Mouse (Mus musculus): ENCODE data around the gene Rpl22l1. TPM values are rescaled to one million over a fixed set of nuclear protein-coding genes. Genes with fewer than 3 reads are reported as not detected.
A peak's percentile ranks its signal among the peaks of the same experiment; 100 is the strongest.

The Rpl22l1 gene
- polyA plus RNA-seq, 1 experiment, result not detected

DNA sequence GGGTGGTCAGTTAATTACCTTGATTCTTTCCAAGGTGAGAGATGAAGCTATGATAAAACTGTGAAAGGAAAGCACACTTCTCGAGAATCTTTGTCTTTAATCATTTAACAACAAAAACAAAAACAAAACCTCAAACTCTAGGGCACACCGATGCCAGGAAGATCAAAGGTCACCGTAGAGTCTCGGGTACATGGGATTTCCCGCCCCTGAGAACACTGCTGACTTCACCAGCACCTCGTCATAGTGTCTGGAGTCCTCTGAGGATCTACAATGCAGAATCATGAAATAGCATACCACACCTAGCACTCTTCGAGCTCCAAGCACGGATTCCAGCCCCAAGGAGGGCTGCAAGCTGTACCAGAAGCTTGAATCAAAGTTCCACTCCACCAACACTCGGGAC is 24.7 kb upstream of the Rpl22l1 start:
- Histone ChIP-seq H3K4me3 (ENCODE audit: insufficient read depth, low read depth, low read length) (peak overlapping the region; percentile 60), H3K4me1 (ENCODE audit: control insufficient read depth, insufficient read depth, low read length) (peaks cover 11% of the 10 kb centered on the region), H3K27ac (ENCODE audit: insufficient read depth, low read depth, low read length) (no peak overlapping the region)
- 74% methylated on average over 9 of the region's 9 CpGs for WGBS
- no peak for TF ChIP-seq CTCF (IDR thresholded peaks at IDR 0.05; ENCODE audit: insufficient read depth, low read depth, low read length)
- TF ChIP-seq POLR2A (IDR thresholded peaks at IDR 0.05; ENCODE audit: insufficient read depth, low read depth, low read length), result no peak

DNA sequence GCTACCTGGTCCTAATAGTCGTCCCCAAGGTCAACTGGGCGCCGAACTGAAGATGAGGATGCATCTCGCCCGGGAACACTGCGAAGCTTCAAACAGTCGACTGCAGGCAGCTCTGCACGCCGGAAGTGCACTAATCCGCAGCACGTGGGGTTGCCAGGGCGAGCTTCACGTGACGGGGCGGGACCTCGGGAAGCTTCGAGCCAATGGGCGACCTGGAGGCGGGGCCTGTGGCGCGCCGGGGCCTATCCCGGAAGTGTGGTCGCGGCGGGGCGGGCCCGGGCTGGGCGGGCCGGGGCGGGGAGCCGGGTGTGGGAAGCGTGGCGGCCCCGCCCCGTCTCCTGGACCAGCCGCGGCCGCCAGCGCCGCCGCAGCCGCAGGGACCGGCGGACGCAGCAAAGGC is 24.2 kb upstream of the Rpl22l1 start, which contains the start of gene Eif5a2:
TSS of gene Eif5a2 (plus strand) at position 283 of the 400 bp plus-strand sequence.
- WGBS, result 2% methylated on average over 42 of the region's 46 CpGs
- TF ChIP-seq POLR2A (IDR thresholded peaks at IDR 0.05; ENCODE audit: insufficient read depth, low read depth, low read length) (0 out of 2 replicates have a peak, but pooled peaks have one; percentile 26), CTCF (IDR thresholded peaks at IDR 0.05; ENCODE audit: insufficient read depth, low read depth, low read length) (no peak)
- Histone ChIP-seq H3K27ac (ENCODE audit: insufficient read depth, low read depth, low read length) (no peak within 1 kb of the TSS), H3K4me3 (ENCODE audit: insufficient read depth, low read depth, low read length) (peak within 1 kb of the TSS; percentile 60), H3K4me1 (ENCODE audit: control insufficient read depth, insufficient read depth, low read length) (peaks cover 11% of the 10 kb centered on the region)

DNA sequence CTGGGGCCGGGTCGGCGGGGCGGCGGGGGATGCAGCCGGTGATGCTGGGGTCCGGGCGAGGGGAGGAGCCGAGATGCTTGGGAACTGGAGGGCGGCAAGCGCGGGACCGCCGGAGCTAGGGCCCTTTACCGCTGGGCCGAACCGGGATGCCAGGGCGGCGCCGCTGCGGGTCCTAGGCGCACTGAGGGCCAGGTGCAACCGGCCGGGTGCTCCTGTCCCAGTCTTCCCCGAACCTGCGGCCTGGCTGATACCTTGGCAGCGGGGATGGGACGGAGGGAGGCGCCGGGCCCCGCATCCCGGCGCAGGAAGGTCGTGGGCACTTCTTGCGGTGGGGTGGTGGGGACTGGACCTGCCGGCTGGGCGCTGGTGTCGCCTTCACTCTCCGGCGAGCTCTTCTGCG is 23.8 kb upstream of the Rpl22l1 start:
- H3K27ac ChIP-seq (ENCODE audit: insufficient read depth, low read depth, low read length), result no peak overlapping the region

DNA sequence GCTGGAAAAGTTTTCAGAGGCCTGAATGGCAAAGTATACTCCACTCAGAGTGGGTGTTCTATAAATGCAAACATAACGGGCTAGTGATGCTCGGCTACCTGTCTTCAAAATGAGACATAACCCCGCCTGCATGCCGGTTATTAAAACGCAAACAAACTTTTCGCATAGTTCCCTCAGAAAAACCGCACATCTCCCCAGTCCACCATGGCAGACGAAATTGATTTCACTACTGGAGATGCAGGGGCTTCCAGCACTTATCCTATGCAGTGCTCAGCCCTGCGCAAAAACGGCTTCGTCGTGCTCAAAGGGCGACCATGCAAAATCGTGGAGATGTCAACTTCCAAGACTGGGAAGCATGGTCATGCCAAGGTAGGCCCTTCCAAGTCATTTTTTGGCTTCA is 23.4 kb upstream of the Rpl22l1 start:
- peak overlapping the region; percentile 60 for H3K4me3 ChIP-seq (ENCODE audit: insufficient read depth, low read depth, low read length)
- TF ChIP-seq CTCF (IDR thresholded peaks at IDR 0.05; ENCODE audit: insufficient read depth, low read depth, low read length) (no peak), POLR2A (IDR thresholded peaks at IDR 0.05; ENCODE audit: insufficient read depth, low read depth, low read length) (no peak)
- no peak overlapping the region for H3K27ac ChIP-seq (ENCODE audit: insufficient read depth, low read depth, low read length)
- 26% methylated on average over 14 of the region's 14 CpGs for WGBS
- peaks cover 11% of the 10 kb centered on the region for H3K4me1 ChIP-seq (ENCODE audit: control insufficient read depth, insufficient read depth, low read length)

More for the DNA sequence above, 23.8 kb upstream of the Rpl22l1 start:
- no peak for TF ChIP-seq POLR2A (IDR thresholded peaks at IDR 0.05; ENCODE audit: insufficient read depth, low read depth, low read length)
- no peak for TF ChIP-seq CTCF (IDR thresholded peaks at IDR 0.05; ENCODE audit: insufficient read depth, low read depth, low read length)
- WGBS, result under 1% methylated on average over 41 of the region's 41 CpGs
- peak overlapping the region; percentile 60 for H3K4me3 ChIP-seq (ENCODE audit: insufficient read depth, low read depth, low read length)
- H3K4me1 ChIP-seq (ENCODE audit: control insufficient read depth, insufficient read depth, low read length), result peaks cover 11% of the 10 kb centered on the region

DNA sequence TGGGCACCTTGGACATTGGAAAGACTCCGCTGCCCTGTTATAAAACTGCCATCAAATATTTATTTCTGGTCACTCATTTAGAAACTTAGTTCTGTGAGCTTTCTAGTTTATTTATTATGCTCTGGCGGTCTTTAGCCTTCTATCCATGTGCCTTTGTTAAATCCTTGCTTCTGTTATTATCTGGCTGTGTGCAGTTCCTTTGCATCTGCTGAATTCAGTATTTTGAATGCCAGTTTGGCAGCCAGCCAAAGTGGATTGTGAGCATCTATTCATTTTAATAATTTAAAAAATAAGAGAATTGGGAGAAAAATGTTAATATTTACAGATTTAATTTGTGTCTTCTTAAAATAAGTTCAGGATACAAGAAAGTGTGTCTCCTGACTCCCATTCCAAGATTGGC is 21.1 kb upstream of the Rpl22l1 start:
- TF ChIP-seq POLR2A (IDR thresholded peaks at IDR 0.05; ENCODE audit: insufficient read depth, low read depth, low read length) (no peak), CTCF (IDR thresholded peaks at IDR 0.05; ENCODE audit: insufficient read depth, low read depth, low read length) (no peak)
- no peak overlapping the region for H3K4me3 ChIP-seq (ENCODE audit: insufficient read depth, low read depth, low read length)
- no peak overlapping the region for H3K27ac ChIP-seq (ENCODE audit: insufficient read depth, low read depth, low read length)
- peaks cover 11% of the 10 kb centered on the region for H3K4me1 ChIP-seq (ENCODE audit: control insufficient read depth, insufficient read depth, low read length)
- 76% methylated on average over 2 of the region's 2 CpGs for WGBS

DNA sequence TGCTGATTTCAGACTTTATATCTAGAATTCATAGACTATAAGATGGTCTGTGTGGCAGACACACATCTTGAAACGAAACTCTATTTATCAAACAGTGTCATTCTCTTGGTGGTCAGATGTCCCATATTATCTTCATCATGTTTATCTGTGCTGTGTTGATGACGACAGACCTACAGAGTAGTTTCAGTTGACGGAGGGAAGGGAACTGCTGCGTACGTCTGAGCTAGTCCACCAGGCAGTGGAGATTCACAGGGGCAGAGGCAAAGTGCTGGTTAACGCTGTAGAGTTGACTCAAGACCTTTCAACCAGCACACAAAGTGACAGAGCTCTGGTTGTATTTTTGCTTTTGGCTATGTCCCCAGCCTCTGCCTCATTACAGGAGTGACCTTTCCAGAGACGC is 10.4 kb upstream of the Rpl22l1 start:
- 90% methylated on average over 7 of the region's 7 CpGs for WGBS
- Histone ChIP-seq H3K4me1 (ENCODE audit: control insufficient read depth, insufficient read depth, low read length) (no peaks in the 10 kb centered on the region), H3K4me3 (ENCODE audit: insufficient read depth, low read depth, low read length) (no peak overlapping the region), H3K27ac (ENCODE audit: insufficient read depth, low read depth, low read length) (no peak overlapping the region)
- TF ChIP-seq CTCF (IDR thresholded peaks at IDR 0.05; ENCODE audit: insufficient read depth, low read depth, low read length), result no peak
- TF ChIP-seq POLR2A (IDR thresholded peaks at IDR 0.05; ENCODE audit: insufficient read depth, low read depth, low read length), result no peak

DNA sequence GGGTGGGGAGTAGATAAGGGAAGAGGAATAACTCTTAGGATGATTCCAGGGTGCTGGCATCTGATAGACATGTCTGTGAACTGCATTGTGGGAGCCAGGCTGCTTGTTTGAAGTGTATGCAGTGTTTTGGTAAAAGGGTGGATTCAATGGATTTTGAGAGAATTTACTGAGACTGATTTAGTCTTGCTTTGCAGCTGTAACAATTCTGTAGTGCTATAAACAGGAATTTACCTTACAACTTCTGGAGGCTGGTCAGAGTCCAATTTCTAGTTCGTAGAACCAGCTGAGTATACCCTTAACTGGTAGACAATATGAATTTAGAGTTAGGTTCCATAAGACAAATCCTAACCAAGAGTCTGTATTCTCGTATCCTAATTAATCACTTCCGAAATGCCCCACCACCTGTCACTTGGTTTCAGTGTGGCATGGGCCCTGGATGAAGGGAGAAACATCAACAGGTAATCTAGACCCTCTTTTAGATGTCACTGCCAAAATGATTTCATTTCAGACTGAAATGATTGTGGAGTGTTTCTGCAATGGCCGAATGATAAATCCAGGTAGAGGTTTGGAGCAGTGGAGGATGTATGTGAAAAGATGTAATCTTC is 2.9 kb downstream of the Rpl22l1 start:
- Histone ChIP-seq H3K4me3 (ENCODE audit: insufficient read depth, low read depth, low read length) (no peak overlapping the region), H3K4me1 (ENCODE audit: control insufficient read depth, insufficient read depth, low read length) (no peaks in the 10 kb centered on the region), H3K27ac (ENCODE audit: insufficient read depth, low read depth, low read length) (no peak overlapping the region)
- WGBS, result 89% methylated on average over 4 of the region's 4 CpGs
- TF ChIP-seq CTCF (IDR thresholded peaks at IDR 0.05; ENCODE audit: insufficient read depth, low read depth, low read length) (no peak), POLR2A (IDR thresholded peaks at IDR 0.05; ENCODE audit: insufficient read depth, low read depth, low read length) (no peak)

DNA sequence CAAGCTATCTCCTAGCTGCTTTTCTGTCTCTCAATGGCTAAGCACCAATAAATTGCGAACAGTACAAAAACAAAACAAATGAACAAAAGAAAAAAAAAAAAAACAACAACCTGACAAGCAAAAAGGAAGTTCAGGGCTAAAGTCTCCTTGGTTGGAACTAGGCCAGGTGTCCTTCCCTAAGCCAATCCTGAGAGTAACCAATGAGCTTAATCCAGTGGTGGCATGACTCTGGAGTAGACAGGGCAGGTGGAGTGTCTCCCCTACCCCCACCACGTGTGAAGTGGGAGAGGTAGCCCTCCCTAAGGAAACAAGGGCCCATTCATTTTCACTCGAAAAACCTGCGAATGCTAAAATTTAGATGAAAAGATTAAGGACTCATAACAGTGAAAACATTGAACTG is 6.2 kb downstream of the Rpl22l1 start:
- Histone ChIP-seq H3K4me1 (ENCODE audit: control insufficient read depth, insufficient read depth, low read length) (no peaks in the 10 kb centered on the region), H3K27ac (ENCODE audit: insufficient read depth, low read depth, low read length) (no peak overlapping the region), H3K4me3 (ENCODE audit: insufficient read depth, low read depth, low read length) (no peak overlapping the region)
- WGBS, result 65% methylated on average over 4 of the region's 4 CpGs
- TF ChIP-seq POLR2A (IDR thresholded peaks at IDR 0.05; ENCODE audit: insufficient read depth, low read depth, low read length) (no peak), CTCF (IDR thresholded peaks at IDR 0.05; ENCODE audit: insufficient read depth, low read depth, low read length) (no peak)

DNA sequence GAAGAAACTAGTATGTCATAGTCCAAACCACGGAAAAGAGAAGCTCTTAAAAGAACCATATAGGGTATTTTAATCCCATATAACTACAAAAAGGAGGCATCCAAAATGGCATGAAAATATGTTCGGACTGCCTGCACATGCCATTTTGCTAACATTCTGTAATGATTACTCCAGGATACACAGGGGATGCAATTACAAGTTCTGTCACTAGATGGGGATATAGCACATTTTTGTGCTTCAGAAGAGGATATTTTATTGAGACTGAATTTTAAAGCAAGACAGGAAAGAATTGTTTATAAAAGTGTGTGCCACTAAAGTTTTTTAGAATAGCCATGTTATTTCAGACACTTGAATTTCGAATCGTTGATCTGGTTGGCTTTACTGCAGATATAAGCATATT is 9.1 kb downstream of the Rpl22l1 start:
- H3K27ac ChIP-seq (ENCODE audit: insufficient read depth, low read depth, low read length), result no peak overlapping the region
- no peak for TF ChIP-seq CTCF (IDR thresholded peaks at IDR 0.05; ENCODE audit: insufficient read depth, low read depth, low read length)
- no peak for TF ChIP-seq POLR2A (IDR thresholded peaks at IDR 0.05; ENCODE audit: insufficient read depth, low read depth, low read length)
- 8% methylated on average over 4 of the region's 4 CpGs for WGBS
- H3K4me1 ChIP-seq (ENCODE audit: control insufficient read depth, insufficient read depth, low read length), result no peaks in the 10 kb centered on the region
- no peak overlapping the region for H3K4me3 ChIP-seq (ENCODE audit: insufficient read depth, low read depth, low read length)

All from olfactory bulb, adult 2 months (tissue).